Mouse (Mus musculus) liver, adult 2 months (tissue): ENCODE data around the gene Bcat1.

Experiments used
- CTCF ChIP-seq: fragments of 200-500 bp; IDR thresholded peaks from 2 replicates; pipeline ENCODE4 v1.5.1; 2011; ENCODE audit warnings: low read depth, low read length, control low read depth
- POLR2A ChIP-seq: fragments of 200-500 bp; IDR thresholded peaks from 2 replicates; pipeline ENCODE4 v1.6.1; 2011; ENCODE audit warnings: low read length, control low read depth; ENCODE audit not compliant: insufficient read depth; ENCODE audit errors: extremely low read depth

DNA sequence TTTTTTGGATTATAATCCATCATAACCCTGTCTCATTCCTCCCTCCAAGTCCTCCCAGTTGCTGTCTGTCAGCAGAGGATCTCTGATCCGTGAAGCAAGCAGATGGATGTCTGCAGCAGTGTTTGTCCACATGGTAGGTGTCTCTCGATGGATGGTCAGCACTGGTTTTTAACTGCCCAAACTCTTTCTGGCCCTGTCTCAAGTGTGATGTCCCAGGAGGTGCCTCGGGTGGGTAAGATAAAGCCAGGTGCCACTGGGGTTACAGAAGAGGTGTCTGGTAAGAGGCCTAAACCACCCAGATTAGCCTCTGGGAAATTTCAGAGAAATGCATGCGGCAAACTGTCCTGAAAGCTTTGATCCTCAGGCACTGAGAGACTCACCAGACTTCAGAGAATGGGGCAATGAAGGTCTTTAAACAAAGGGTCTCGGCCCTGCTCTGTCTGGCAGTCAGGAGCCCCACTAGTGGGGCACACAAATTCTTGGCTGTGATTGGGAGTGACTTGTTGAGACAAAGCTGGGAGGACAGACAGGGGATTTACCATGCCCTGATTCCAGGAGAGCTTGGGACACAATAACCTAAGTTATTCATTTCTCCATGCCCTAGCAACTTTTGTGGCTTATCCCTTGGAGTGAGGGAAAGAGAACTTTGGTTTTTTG is 12.6 kb downstream of the Bcat1 start:
- TF ChIP-seq CTCF (no peak), POLR2A (no peak)
